Mouse (Mus musculus): ENCODE results near the gene Herc3. TPM values are rescaled to one million over a fixed set of nuclear protein-coding genes. Genes with fewer than 3 reads are reported as not detected.
"Not testable (repeated sequence)": the region's sequence is repeated elsewhere in the genome, so short reads cannot be mapped to it uniquely, and the experiment has no call there.

Gene Herc3
- polyA plus RNA-seq, 1 experiment, result 19.4 TPM

GRCm38 (mm10) chr6:58859517-58859916, 28.3 kb downstream of the Herc3 start:
- no peak for DNase-seq (ENCODE audit: low read depth)

DNA sequence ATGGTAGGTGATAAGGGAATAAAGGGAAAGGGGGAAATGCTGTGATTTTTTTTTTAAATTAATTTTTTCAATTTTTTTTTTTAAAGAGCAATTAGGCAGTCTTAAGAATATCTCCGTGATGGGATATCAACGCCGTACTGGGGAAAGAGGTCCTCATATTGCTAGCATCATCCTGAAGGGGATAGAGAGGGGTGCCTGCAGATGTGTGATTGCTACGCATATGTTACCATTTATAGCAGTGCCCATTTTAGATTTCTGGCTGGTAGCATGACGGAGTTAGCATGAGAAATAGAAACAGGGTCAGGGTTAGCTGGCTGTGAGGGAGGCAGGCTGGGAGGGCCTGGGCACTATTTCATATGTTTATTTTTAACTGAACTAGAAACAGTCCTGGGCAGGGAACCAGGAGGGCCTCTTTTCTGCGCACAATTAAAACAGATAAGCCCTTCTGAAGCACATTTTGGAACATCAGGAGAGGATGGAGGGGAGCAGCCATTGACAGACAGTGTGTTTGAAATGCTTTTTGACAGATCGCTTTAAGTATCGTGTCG, 31.3 kb downstream of the Herc3 start:
- DNase-seq (ENCODE audit: low read depth), result no peak

DNA sequence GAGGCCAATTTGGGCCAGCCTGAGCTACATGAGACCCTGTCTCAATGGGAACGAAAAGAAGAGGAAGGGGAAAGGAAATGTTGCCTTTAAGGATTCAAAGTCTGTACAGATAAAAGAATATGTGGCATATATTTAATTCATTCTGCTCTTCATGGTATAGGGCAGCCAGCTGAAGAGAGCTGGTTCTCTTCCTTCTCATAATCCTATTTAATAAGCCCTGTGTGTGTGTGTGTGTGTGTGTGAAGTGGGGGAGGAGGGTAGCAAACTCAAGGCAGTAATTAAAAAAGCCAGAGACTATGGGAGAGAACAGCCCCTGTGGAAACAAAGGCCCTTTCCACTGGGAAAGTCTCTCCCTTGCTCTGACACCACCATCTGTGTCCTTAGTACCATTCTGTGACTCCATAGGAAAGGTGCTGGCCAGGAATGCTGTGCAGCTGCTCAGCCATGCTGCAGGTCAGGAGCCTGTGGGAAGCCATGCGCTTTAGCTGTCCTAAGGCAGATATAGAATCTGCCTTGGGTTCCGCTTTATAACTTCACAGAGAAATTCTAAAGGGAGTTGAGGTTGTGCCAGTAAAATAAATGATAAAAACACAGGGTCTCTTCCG, 32.5 kb downstream of the Herc3 start:
- DNase-seq (ENCODE audit: low read depth), result no peak

- not testable (repeated sequence) for DNase-seq (ENCODE audit: low read depth)
Observed at GRCm38 (mm10) chr6:58867858-58868257, 36.6 kb downstream of the Herc3 start.

DNA sequence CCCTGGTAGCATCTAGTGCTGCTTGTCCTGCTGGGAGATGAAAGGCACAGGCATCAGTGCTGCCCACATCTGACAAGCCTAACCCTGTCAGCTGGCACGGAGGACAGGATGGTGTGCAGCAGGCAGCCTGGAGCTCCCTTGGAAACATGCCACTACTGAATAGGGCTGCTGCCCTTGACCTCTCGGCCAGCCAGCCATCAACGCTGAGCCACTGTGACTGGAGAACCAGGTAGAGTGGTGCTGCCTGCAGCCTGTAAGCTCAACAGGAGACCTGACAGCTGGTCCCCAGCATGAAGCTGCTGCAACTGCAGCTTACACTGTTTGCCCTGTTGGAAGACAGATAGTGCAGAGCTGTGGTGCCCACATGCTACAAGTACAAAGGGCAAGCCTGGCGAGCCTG, 48.3 kb downstream of the Herc3 start:
- DNase-seq (ENCODE audit: low read depth), result no peak

- no peak for DNase-seq (ENCODE audit: low read depth)
Observed at GRCm38 (mm10) chr6:58879987-58880386, 48.7 kb downstream of the Herc3 start.

DNA sequence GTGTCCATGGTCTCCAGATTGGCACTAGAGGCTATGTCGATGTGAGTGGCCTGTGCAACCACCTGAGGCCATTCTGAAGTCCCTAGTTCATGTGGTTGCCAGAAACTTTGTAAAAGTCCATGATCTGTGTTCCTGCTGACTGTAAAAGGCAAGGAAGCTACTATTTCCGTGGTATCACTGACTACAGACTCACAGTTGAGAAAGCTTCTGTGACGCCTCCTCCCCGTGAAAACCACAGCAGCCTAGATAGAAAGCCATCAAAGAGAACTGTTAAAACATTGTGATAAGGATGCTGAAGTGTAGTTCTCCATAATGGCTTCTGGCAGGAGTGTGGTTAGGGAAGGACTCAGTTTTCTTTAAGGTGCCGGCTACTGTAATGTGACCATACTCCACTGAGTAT, 49.6 kb downstream of the Herc3 start:
- no peak for DNase-seq (ENCODE audit: low read depth)

GRCm38 (mm10) chr6:58881363-58881762, 50.1 kb downstream of the Herc3 start:
- DNase-seq (ENCODE audit: low read depth), result no peak

DNA sequence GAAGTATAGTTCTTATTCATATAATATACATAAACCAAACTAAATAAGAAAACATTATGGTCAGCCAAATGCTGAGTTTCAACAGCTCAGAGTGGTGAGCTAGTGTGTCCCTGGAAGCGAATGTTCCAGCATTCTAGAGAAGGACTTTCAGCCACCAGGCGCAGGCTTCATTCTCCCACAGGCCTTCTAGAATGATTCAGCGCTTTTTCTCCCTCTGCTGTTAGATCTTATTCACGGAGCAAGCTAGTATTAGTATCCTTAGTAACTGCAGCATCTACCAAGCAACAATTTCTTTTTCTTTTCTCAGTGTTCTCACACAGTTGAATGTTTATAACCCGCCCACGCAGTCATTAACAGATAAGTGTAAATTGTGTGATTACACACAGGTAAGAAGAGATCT, 51.0 kb downstream of the Herc3 start:
- DNase-seq (ENCODE audit: low read depth), result no peak

DNA sequence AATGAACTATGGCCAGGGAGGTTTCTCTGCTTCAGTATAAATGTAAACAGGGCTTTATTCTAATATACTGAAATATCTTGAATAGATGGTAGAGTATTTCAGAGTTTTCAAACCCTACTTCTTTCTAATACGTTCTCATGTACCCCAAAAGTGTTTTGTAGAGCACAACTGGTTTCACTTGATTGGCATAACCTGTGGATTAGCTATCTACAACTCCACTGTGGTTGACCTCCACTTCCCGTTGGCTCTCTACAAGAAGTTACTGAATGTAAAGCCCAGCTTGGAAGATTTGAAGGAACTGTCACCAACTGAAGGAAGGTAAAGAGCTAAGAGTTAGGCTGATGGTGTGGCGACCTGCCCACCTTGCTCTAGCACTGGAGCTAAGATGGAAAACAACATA, 58.7 kb downstream of the Herc3 start:
- no peak for DNase-seq (ENCODE audit: low read depth)

DNA sequence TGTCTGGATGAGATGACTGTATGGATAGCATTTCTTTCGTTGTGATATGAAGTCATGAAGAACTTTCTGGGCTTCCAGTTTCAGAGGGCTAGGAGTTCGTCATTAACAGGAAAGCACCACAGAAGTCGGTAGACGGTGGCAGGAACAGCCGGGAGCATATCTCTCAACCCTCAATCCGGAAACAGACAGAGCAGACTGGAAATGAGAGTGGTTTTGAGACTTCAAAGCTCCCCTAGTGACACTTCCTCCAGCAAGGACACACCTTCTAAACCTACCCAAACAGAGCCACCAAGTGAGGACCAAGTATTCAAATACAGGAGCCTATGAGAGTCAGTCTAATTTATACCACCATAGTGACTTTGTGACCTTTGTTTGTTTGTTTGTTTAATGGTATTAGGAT, 62.0 kb downstream of the Herc3 start:
- no peak for DNase-seq (ENCODE audit: low read depth)

GRCm38 (mm10) chr6:58894994-58895393, 63.7 kb downstream of the Herc3 start:
- DNase-seq (ENCODE audit: low read depth), result no peak

- DNase-seq (ENCODE audit: low read depth), result no peak
Observed at GRCm38 (mm10) chr6:58896648-58897047, 65.4 kb downstream of the Herc3 start.

DNA sequence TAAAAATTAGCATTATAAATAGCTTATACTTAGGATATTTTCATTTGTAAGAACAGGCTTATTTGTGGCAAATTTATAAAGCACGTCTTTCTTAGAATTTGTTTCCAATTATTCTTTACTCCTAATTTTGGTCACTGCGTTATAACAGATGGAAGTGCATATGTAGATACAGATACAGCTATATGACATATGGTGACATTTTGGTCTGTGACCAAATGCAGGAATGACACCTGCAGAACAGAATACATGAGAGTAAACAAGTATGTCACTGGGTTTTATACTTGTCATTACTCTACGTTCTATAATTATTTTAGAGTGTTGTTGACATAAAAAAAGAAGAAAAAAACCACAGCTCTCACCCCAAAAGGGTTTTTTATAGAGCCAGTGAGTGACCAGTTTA, 67.8 kb downstream of the Herc3 start:
- DNase-seq (ENCODE audit: low read depth), result no peak

GRCm38 (mm10) chr6:58900536-58900935, 69.3 kb downstream of the Herc3 start:
- DNase-seq (ENCODE audit: low read depth), result no peak

- no peak for DNase-seq (ENCODE audit: low read depth)
Observed at GRCm38 (mm10) chr6:58903171-58903570, 71.9 kb downstream of the Herc3 start.

- DNase-seq (ENCODE audit: low read depth), result no peak
Observed at GRCm38 (mm10) chr6:58904551-58904950, 73.3 kb downstream of the Herc3 start.

- no peak for DNase-seq (ENCODE audit: low read depth)
Observed at GRCm38 (mm10) chr6:58906852-58907261, 75.6 kb downstream of the Herc3 start, which contains the start of gene Nap1l5. Nap1l5 (minus strand) TSS chr6:58907076.

- no peak for DNase-seq (ENCODE audit: low read depth)
Observed at GRCm38 (mm10) chr6:58907336-58907735, 76.1 kb downstream of the Herc3 start.

DNA sequence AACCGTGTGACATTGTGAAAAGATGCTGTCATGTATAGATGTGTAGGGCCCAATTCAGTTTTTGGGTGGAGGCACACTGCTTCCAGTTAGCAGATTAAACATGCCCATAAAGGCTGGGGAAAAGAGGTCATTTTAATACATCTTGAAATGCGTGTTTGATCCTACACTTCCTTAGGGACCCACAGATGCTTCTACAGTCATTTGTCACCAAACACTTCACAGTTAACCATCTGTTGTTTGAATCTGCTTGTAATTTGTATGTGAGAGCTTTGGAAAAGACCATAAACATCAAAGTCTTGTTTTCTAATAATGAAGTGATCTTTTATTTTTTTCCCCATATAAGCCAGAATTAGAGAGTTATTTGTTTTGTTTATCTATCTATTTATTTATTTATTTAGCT, 76.5 kb downstream of the Herc3 start:
- DNase-seq (ENCODE audit: low read depth), result no peak

DNA sequence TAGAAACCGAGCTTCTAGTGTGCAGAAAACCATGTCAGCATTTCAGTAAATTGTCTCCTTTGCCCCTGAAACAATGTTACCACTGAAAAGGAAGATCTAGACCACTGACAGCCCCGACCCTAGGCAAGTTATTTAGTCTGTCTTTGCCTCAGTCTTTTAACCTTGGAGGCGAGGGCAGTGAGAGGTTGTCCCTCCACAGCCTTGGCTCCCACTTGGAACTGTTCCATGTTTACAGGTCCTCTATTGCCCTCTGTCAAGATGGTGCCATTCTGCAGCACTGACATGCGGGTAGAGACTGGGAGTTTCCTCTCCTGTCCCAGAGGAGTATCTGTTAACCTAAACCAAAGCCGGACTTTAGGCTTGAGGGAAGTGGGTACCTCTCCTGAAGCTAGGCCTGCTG, 81.6 kb downstream of the Herc3 start:
- DNase-seq (ENCODE audit: low read depth), result no peak

DNA sequence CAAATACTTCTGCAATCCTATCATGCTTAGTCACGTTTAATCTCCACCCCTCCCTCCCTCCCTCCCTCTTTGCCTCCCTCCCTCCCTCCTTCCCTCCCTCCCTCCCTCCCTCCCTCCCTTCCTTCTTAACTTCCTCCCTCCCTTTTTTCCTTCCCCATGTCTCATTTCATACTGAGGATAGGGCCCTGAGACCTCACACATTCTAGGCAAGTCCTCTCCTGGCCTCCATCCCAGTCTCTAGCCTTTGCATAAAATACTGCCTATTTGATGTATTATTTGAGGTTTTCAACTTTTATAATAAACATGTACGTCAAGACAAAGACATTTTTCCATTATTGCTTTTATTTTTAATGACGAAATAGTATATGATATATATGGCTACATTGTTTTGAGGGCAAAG, 82.3 kb downstream of the Herc3 start:
- no peak for DNase-seq (ENCODE audit: low read depth)

GRCm38 (mm10) chr6:58913971-58914370, 82.7 kb downstream of the Herc3 start:
- no peak for DNase-seq (ENCODE audit: low read depth)

GRCm38 (mm10) chr6:58916498-58916897, 85.2 kb downstream of the Herc3 start:
- DNase-seq (ENCODE audit: low read depth), result no peak

Data from gonadal fat pad, adult 2 months (tissue).